Mouse (Mus musculus) embryonic fibroblast, embryonic 13.5 days (primary cell): ENCODE data around the gene Gm128. TPM values are rescaled to one million over a fixed set of nuclear protein-coding genes. Genes with fewer than 3 reads are reported as not detected.

ENCODE experiments used
- H3K27ac ChIP-seq: 2 replicates; pipeline ENCODE4 v1.5.1; 2012; ENCODE audit warnings: low read length, control low read depth, inconsistent platforms; ENCODE audit not compliant: insufficient read depth
- H3K4me1 ChIP-seq: 2 replicates; pipeline ENCODE4 v1.6.1; 2011; ENCODE audit warnings: low read length; ENCODE audit not compliant: control insufficient read depth, insufficient read depth
- H3K4me3 ChIP-seq: 2 replicates; pipeline ENCODE4 v1.5.1; 2011; ENCODE audit warnings: mild to moderate bottlenecking, control low read depth, low read length; ENCODE audit not compliant: insufficient read depth
- CTCF ChIP-seq: IDR thresholded peaks from 2 replicates; pipeline ENCODE4 v1.5.1; 2011; ENCODE audit warnings: mild to moderate bottlenecking, control low read depth, low read length, moderate library complexity, borderline replicate concordance; ENCODE audit not compliant: insufficient read depth
- POLR2A ChIP-seq: IDR thresholded peaks from 2 replicates; pipeline ENCODE4 v1.6.1; 2011; ENCODE audit warnings: low read depth, mild to moderate bottlenecking, control low read depth, low read length, moderate library complexity
- polyA plus RNA-seq: library from polyadenylated mRNA; stranded (reverse); fragments of >200 nt; gene quantifications from 2 replicates; pipeline ENCODE4 v1.2.4, GENCODE M21; 2011; ENCODE audit warnings: low read depth; ENCODE audit not compliant: missing spikeins, insufficient read length

Gm128 gene
- polyA plus RNA-seq, 1 experiment: not detected

- TF ChIP-seq POLR2A: no peak
- no peak for TF ChIP-seq CTCF
- H3K4me1 ChIP-seq: no peaks in the 10 kb centered on the region
- H3K4me3 ChIP-seq: peak overlapping the region; percentile 75
- peak overlapping the region; percentile 97 for H3K27ac ChIP-seq
Observed at GRCm38 (mm10) chr3:95283589-95283941, 42.2 kb upstream of the Gm128 start.

GRCm38 (mm10) chr3:95282865-95283588, 41.6 kb upstream of the Gm128 start:
- Histone ChIP-seq H3K4me1 (no peaks in the 10 kb centered on the region), H3K27ac (peak overlapping the region; percentile 97), H3K4me3 (peak overlapping the region; percentile 75)
- peak; percentile 74 for TF ChIP-seq POLR2A
- peak; percentile 11; the same call in 1 of the 2 replicates for TF ChIP-seq CTCF

GRCm38 (mm10) chr3:95282381-95282864, 41.0 kb upstream of the Gm128 start:
- Histone ChIP-seq H3K4me3 (peak overlapping the region; percentile 75), H3K4me1 (no peaks in the 10 kb centered on the region; the same call in 1 of the 2 replicates), H3K27ac (peak overlapping the region; percentile 97)
- TF ChIP-seq POLR2A (no peak), CTCF (no peak)

- no peak for TF ChIP-seq CTCF
- TF ChIP-seq POLR2A: peak; percentile 80
- H3K4me3 ChIP-seq: peak within 1 kb of the TSS; percentile 96
- H3K27ac ChIP-seq: peak within 1 kb of the TSS; percentile 97
- H3K4me1 ChIP-seq: no peaks in the 10 kb centered on the region; the same call in 1 of the 2 replicates
Observed at GRCm38 (mm10) chr3:95281216-95282126, 40.1 kb upstream of the Gm128 start, which contains the start of the genes Mindy1 and Prune1. Mindy1 (plus strand) TSS chr3:95281345. Prune1 (minus strand) TSS chr3:95282076.

- TF ChIP-seq POLR2A (0 out of 2 replicates have a peak, but pooled peaks have one; percentile 20), CTCF (no peak)
- peak overlapping the region; percentile 96 for H3K4me3 ChIP-seq
- H3K27ac ChIP-seq: peak overlapping the region; percentile 49
- H3K4me1 ChIP-seq: no peaks in the 10 kb centered on the region; the same call in 1 of the 2 replicates
Observed at GRCm38 (mm10) chr3:95280747-95281146, 39.3 kb upstream of the Gm128 start.

GRCm38 (mm10) chr3:95277149-95277551, 35.8 kb upstream of the Gm128 start:
- no peak for TF ChIP-seq POLR2A
- TF ChIP-seq CTCF: no peak
- Histone ChIP-seq H3K27ac (no peak overlapping the region), H3K4me1 (no peaks in the 10 kb centered on the region; the same call in 1 of the 2 replicates), H3K4me3 (no peak overlapping the region)

- no peaks in the 10 kb centered on the region; the same call in 1 of the 2 replicates for H3K4me1 ChIP-seq
- H3K27ac ChIP-seq: no peak overlapping the region
- no peak overlapping the region for H3K4me3 ChIP-seq
- TF ChIP-seq POLR2A (no peak), CTCF (no peak)
Observed at GRCm38 (mm10) chr3:95276428-95276934, 35.1 kb upstream of the Gm128 start.

GRCm38 (mm10) chr3:95275161-95275560, 33.8 kb upstream of the Gm128 start:
- Histone ChIP-seq H3K27ac (no peak overlapping the region), H3K4me1 (no peaks in the 10 kb centered on the region; the same call in 1 of the 2 replicates), H3K4me3 (no peak overlapping the region)
- no peak for TF ChIP-seq CTCF
- TF ChIP-seq POLR2A: no peak

GRCm38 (mm10) chr3:95274453-95274852, 33.1 kb upstream of the Gm128 start:
- no peak overlapping the region for H3K4me3 ChIP-seq
- H3K27ac ChIP-seq: no peak overlapping the region
- no peaks in the 10 kb centered on the region; the same call in 1 of the 2 replicates for H3K4me1 ChIP-seq
- TF ChIP-seq POLR2A: no peak
- no peak for TF ChIP-seq CTCF

- Histone ChIP-seq H3K4me1 (no peaks in the 10 kb centered on the region; the same call in 1 of the 2 replicates), H3K4me3 (no peak overlapping the region), H3K27ac (no peak overlapping the region)
- no peak for TF ChIP-seq POLR2A
- TF ChIP-seq CTCF: no peak
Observed at GRCm38 (mm10) chr3:95273471-95273870, 32.1 kb upstream of the Gm128 start.
